Mouse (Mus musculus) urinary bladder, postnatal 36 days (tissue): ENCODE results near the gene Pla2g4e.
A peak's percentile ranks its signal among the peaks of the same experiment; 100 is the strongest.

Experiments
- DNase-seq, 2 experiments: peaks; one replicate each; pipeline ENCODE4 v3.0.0; 2022; ENCODE audit warnings: low spot score in 2 of 2, mixed read lengths in 1 of 2

The Pla2g4e gene

GRCm38 (mm10) chr2:120157606-120158005, 87.5 kb downstream of the Pla2g4e start:
- no peak for DNase-seq

DNA sequence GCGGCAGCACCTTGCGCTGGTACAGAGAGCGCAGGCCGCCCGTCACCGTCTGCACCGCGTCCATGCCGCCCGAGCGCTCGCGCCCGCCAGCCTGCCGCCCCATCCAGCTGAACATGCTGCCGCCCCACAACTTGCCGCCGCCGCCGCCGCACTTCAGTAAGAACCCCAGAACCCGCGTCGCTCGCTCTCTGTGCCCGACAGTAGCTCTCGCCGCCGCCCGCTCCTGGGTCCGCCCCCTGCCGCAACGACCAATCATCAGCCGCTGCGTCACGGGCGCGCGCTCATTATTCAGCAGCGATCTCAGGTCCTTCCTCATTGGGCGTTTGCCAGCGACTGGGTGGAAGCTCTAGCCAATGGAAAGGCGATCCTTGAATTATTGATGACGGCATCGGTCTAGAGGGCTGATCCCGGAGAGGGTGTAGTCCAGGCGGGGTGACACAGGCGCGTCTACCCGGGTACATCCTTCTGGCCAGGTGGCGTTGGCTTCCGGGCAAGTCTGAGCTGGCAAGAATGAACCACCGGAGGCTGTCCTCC, 90.7 kb downstream of the Pla2g4e start, which contains the start of gene Ehd4:
Gene Ehd4 (minus strand): TSS at position 246 of the 534 bp plus-strand sequence.
- peak; percentile 99 for DNase-seq

DNA sequence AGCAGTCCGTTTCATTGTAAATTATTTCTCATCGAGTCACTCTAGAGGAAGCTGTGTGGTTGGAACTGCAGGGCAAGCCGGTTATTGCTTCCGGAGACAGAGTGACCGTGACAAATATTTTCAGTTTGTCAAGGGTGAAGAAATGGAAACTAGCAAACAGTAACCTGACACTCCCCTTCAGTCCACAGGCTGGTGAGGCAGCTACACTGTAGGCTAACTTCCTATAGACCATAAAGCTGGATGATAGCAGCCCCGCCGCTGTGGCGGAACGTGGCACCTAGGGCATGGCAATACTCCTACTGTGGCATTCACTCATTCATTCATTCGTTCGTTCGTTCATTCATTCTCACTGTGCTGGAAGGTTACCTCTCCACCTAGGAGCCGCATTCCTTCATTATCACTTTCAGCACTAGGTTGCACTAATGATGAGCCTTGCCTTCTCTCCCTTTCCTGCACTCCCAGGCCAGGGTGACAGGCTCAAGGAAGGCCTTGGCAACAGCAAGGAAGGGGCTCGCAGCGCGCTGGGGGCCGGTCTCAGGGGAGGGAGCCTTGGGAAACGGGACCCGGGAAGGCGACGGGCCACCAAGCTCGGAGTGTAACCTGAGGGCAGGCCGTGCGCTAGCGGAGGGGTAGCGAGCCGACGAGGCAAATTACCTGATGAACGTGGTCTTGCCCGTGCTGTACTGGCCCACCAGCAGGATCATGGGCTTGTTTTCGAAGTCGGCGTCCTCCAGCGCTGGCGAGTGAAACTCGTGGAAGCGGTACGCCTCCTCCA, 91.4 kb downstream of the Pla2g4e start:
- DNase-seq: peak in 1 of 2 experiments; percentile 27

DNA sequence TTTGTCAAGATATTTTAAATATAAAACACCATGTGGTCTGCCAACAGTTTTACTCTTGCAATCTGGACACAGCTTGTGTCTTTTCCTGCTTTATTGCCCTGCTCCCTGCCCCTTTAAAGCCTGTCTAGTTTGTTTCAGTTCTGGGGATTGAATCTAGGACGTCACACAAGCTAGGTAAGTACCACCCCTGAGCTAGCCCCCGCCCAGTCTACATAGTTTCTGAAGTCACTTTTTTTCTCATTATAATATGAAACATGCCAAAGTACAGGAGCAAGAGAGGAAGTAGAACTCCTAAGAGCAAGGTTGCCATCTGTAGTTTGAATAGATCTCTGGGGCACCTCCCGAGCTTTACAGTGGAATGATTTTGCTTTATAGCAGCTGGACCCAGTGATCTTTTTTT, 94.6 kb downstream of the Pla2g4e start:
- DNase-seq: no peak

DNA sequence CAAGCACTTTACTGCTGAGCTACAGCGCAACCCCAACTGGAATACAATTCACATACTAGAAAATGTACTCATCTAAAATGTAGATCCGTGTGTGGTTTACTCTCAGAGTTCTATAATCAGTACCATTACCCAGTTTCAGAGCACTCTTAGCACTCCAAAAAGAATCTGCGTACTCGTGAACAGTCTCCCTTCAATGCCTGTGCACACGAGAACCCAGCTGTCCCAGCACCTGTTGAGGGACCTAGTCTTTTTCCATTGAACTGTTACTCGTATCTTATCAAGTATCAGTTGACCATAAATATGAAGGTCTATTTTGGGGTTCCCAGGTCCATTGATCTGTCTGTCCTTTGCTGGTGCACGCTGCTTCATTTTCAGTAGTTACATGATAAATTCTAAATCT, 95.5 kb downstream of the Pla2g4e start:
- no peak for DNase-seq

DNA sequence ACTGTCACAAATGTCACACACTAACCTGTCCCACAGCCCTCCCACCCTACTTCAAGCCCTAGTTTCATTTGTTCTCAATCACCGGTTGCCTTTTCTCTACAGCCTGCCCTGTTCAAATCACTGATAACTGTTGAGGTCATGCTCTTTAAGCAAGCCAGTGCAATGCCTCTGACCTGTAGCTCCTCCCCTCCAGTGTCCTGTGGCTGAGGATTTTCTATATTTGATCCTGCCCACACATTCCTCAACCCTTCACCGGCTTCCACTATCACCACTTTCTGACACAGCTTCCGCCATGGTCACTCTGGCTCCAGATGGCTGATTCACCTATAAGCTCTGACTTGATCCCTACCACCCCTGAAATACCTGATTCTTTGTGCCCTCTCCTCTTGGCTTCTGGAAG, 97.1 kb downstream of the Pla2g4e start:
- peak in 1 of 2 experiments; percentile 20 for DNase-seq

DNA sequence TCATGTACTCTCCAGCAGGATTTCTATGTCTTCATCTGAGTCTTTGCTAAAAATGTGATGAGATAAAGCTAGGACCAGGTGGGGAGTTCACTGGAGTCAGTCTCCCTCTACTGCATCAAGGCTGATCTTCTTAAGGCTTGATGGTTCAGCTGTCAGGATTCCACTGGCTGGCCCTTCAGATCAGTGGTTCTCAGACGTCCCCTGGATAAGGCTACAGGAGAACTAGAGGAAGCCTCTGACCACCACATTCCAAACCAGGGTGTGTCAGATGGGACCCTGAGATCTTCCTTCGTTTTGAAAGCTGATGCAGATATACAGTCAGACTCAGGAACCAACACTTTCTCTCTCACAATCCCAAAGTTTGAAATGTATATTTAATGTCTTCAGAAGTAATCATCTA, 97.8 kb downstream of the Pla2g4e start:
- DNase-seq: no peak

DNA sequence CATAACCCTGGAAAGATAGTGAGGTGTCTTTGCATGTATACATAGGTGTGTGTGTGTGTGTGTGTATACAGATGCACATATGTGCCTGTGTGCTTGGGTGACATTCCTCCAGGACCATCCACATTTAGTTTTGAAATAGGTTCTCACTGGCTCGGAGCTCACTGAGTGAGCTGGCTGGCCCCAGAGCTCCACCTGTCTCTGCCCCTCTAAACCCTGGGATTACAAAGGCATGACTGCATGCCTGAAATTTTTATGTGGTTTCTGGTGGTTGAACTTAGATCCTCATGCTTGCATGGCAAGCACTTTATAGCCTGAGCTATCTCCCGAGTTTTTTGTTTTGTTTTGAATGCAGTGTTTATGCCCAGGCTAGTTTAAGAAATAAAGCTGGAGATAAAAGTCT, 98.6 kb downstream of the Pla2g4e start:
- no peak for DNase-seq

GRCm38 (mm10) chr2:120144390-120144789, 100.7 kb downstream of the Pla2g4e start:
- DNase-seq: no peak

GRCm38 (mm10) chr2:120142336-120142735, 102.8 kb downstream of the Pla2g4e start:
- DNase-seq: no peak

DNA sequence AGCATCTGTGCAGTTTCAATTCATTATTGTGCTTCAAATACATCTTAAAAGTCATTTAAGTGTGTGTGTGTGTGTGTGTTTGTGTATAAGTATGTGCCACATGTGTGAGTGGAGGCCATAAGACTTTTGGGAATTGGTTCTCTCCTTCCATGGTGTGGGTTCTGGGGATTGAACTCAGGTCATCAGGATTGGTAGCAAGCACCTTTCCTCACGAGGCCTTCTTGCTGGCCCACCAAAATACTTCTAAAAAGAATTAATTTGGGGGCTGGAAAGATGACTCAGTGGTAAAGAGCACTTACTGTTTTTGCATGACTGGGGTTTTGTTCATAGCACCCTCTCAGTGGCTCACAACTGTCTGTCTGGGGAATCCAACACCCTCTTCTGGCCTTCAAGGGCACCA, 103.5 kb downstream of the Pla2g4e start:
- DNase-seq: no peak

DNA sequence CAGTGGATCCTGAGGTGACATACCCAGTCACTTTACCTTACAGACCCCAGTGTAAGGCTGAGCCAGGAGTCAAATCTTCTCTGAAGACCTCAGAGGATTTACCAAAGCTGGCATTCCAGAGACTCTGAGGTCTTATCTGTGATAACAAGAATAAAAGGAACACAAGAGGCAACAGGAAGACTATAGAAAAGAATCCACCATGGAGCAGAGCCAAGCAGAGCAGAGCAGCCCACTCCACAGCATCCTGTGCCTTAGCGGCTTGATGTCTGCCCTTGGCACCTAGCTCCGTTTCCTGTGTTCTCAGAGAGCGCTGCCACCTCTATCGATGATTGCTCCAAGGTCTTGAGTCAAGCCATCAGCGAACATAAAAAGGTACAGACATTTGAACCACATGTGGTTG, 104.8 kb downstream of the Pla2g4e start:
- no peak for DNase-seq

GRCm38 (mm10) chr2:120139091-120139490, 106.0 kb downstream of the Pla2g4e start:
- DNase-seq: no peak

- DNase-seq: no peak
These were observed 107.9 kb downstream of the Pla2g4e start for GRCm38 (mm10) chr2:120137281-120137680.

DNA sequence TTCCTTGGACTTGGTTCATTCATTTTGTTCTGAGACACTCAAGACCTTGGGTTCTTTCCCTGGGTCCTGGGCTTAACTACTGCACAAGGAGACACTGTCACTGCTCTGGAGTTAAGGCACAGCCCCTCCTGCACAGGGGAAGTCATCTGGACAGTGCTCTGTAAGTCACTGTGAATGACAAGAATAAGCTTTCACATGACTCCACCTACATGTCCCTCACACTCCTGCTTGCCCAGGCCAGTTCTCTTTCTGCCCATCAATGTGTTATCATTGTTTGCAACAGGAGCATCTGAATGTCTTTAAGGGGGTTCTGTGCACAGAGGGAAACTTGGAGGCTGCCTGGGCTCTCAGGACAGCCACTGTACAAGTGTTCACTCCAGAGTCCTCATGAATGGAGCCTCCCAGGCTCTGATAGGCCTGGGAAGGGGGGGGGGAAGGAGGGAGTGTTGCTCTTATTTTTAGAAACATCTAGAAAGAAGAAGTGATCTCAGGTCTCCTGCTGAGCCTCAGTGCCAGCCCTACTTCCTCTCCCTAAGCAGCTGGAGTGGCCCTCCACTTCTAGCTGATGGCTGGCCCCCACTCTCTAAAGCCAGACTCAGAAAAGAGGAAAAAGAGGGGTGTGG, 110.6 kb downstream of the Pla2g4e start:
- DNase-seq: no peak

- no peak for DNase-seq
These were observed 113.3 kb downstream of the Pla2g4e start for GRCm38 (mm10) chr2:120131881-120132280.

DNA sequence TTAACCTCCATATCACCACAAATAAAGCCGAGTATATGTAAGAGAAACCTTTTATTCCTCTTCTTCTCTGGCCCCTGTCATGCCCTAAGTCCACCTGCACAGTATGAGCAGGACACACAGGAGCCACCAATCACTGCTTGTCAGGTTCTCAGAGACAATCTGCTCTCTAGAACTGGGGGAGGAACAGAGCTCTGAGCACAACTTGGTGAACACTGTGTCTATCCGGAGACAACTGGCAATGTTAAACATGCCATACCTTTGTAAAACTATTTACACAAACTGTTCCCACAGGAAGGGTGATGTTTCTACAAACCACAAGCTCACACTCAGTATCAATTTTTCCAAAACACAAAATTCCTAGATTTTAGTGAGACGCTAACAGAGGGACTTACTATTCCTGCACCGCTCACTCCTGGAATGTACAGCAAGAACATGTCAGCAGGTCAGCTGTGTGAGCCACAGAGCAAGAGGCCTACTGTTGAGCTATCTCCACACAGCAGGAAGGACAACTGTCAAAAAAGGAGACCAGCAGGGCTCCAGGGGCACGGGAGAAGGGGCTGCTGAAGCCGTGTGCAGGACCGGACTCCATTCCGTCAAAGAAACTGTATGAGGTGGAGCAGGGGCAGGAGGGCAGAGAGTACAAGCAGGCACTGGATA, 115.8 kb downstream of the Pla2g4e start:
- DNase-seq: no peak

DNA sequence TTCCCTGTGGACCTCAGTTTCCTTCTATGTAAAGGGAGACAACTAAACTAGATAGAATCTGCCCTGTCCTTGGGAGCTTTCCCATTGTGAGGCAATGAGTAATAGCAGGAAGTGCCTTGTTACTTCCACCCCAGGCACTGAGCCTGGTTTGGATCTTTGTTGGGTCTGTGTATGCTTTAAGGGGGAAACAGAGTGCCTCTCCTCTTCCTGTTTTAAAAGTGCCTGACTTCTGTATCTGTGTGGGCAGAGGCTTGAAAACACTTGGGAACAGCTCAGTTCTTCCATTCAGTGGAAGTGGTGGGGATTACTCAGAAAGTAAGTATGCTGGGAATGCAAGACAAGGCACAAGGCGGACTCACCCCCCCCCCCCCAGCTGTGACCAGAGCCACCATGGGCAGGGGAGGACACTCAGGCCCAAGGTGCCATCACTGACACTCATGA, 116.5 kb downstream of the Pla2g4e start:
- DNase-seq: no peak

- DNase-seq: no peak
These were observed 117.1 kb downstream of the Pla2g4e start for GRCm38 (mm10) chr2:120128011-120128410.

- no peak for DNase-seq
These were observed 118.2 kb downstream of the Pla2g4e start for GRCm38 (mm10) chr2:120126901-120127300.

DNA sequence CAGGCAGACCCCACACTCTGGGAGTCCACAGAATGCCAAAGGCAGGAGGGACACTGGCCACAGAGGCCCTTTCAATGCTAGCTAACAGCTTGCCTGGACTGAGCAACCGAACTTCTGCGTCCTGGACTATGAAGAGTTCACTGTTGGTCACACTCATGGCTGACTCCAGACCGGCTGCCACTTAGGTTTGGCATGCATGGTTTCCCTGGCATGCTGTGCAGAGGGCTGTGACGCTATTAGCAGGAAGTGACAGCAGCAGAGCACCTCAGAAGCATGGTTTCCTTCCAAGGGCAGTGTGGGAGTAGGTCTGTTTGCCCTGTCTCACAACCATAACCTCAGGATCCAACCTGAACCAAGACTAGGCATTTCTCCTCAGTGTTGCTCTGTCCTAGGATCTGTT, 118.7 kb downstream of the Pla2g4e start:
- no peak for DNase-seq

DNA sequence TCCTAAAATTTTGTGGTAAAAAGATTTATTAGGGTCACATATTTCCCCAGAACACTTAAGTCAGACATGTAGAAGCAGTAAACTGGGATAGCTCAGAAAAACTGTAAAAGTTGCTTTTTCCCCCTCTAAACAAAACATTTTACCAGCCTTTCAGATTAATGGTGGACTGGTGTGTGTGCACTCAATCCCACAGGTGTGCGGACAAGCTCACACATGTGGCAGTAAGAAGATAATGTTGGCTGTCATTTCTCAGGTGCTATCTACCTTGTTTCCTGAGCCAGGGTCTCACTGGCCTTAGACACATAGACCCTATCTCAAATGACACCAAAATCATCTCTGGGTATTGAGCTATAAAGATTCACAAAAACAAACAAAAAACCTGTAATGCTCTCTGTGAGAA, 119.7 kb downstream of the Pla2g4e start:
- DNase-seq: no peak

DNA sequence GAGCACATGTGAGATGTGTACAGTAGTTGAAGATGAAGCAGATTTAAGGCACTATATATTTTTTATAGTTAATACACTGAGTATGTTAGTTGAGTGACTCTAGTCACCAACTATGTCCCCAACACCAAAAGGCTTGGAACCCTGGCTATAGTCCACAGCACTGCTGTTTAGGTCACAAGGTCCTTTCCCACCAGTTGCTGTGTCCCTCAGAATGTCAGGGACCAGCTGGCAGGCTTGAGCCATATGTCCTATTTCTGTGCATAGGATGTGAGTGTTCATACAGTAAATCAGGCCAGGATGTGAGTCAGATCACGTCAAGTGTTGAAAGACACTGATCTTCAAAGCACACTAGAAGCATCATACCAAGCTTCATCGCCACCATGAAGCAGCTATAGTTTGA, 120.2 kb downstream of the Pla2g4e start:
- DNase-seq: no peak
